Mouse (Mus musculus): ENCODE measurements around the gene Bdh2. TPM values are rescaled to one million over a fixed set of nuclear protein-coding genes. Genes with fewer than 3 reads are reported as not detected.

The Bdh2 gene
- total and polyA plus RNA-seq, 3 experiments, result 0.38 to 1.4 TPM; not detected in 1

GRCm38 (mm10) chr3:135328560-135328959 lies 47.5 kb downstream of the Bdh2 start:
- H3K27me3 ChIP-seq (ENCODE audit: insufficient read depth, low read length), result peaks cover 13% of the 10 kb centered on the region
- no peak for ATAC-seq (ENCODE audit: extremely low read depth, insufficient number of reproducible peaks, low FRiP score, poor library complexity, severe bottlenecking)

GRCm38 (mm10) chr3:135332691-135333090 lies 51.7 kb downstream of the Bdh2 start:
- Histone ChIP-seq H3K36me3 (replicated peaks) (no peaks in the 10 kb centered on the region), H3K4me3 (ENCODE audit: low read depth, low read length) (no peak overlapping the region), H3K4me1 (ENCODE audit: insufficient read depth, low read depth, low read length) (no peaks in the 10 kb centered on the region), H3K27me3 (ENCODE audit: insufficient read depth, low read length) (peaks cover 8% of the 10 kb centered on the region), H3K9me3 (replicated peaks) (no peaks in the 10 kb centered on the region)
- ATAC-seq (ENCODE audit: extremely low read depth, insufficient number of reproducible peaks, low FRiP score, poor library complexity, severe bottlenecking) (no peak), DNase-seq (ENCODE audit: low spot score) (no peak)
- TF ChIP-seq GATA1 (IDR thresholded peaks at IDR 0.05; ENCODE audit: borderline replicate concordance, low read length) (no peak), TAL1 (conservative IDR thresholded peaks at IDR 0.05; ENCODE audit: low read depth, low read length) (no peak), GATA2 (IDR thresholded peaks at IDR 0.05; ENCODE audit: borderline replicate concordance, low read depth, low read length) (no peak), CTCF (IDR thresholded peaks at IDR 0.05; ENCODE audit: low read depth, low read length) (no peak), POLR2AphosphoS5 (IDR thresholded peaks at IDR 0.05; ENCODE audit: insufficient replicate concordance, low read depth, low read length) (no peak)

More at GRCm38 (mm10) chr3:135328560-135328959, 47.5 kb downstream of the Bdh2 start:
- no peak for DNase-seq (ENCODE audit: low spot score)
- Histone ChIP-seq H3K4me3 (ENCODE audit: low read depth, low read length) (no peak overlapping the region), H3K36me3 (replicated peaks) (no peaks in the 10 kb centered on the region), H3K4me1 (ENCODE audit: insufficient read depth, low read depth, low read length) (no peaks in the 10 kb centered on the region), H3K9me3 (replicated peaks) (no peaks in the 10 kb centered on the region)
- TF ChIP-seq GATA1 (IDR thresholded peaks at IDR 0.05; ENCODE audit: borderline replicate concordance, low read length) (no peak), CTCF (IDR thresholded peaks at IDR 0.05; ENCODE audit: low read depth, low read length) (peak; percentile 45), POLR2AphosphoS5 (IDR thresholded peaks at IDR 0.05; ENCODE audit: insufficient replicate concordance, low read depth, low read length) (no peak), GATA2 (IDR thresholded peaks at IDR 0.05; ENCODE audit: borderline replicate concordance, low read depth, low read length) (no peak), TAL1 (conservative IDR thresholded peaks at IDR 0.05; ENCODE audit: low read depth, low read length) (no peak)

- ATAC-seq (ENCODE audit: extremely low read depth, insufficient number of reproducible peaks, low FRiP score, poor library complexity, severe bottlenecking) (no peak), DNase-seq (ENCODE audit: low spot score) (no peak)
- no peaks in the 10 kb centered on the region for H3K36me3 ChIP-seq (replicated peaks)
- no peak overlapping the region for H3K4me3 ChIP-seq (ENCODE audit: low read depth, low read length)
- TF ChIP-seq TAL1 (conservative IDR thresholded peaks at IDR 0.05; ENCODE audit: low read depth, low read length) (no peak), CTCF (IDR thresholded peaks at IDR 0.05; ENCODE audit: low read depth, low read length) (no peak), POLR2AphosphoS5 (IDR thresholded peaks at IDR 0.05; ENCODE audit: insufficient replicate concordance, low read depth, low read length) (no peak), GATA2 (IDR thresholded peaks at IDR 0.05; ENCODE audit: borderline replicate concordance, low read depth, low read length) (no peak), GATA1 (IDR thresholded peaks at IDR 0.05; ENCODE audit: borderline replicate concordance, low read length) (no peak)
- peaks cover 8% of the 10 kb centered on the region for H3K27me3 ChIP-seq (ENCODE audit: insufficient read depth, low read length)
- H3K9me3 ChIP-seq (replicated peaks), result no peaks in the 10 kb centered on the region
- no peaks in the 10 kb centered on the region for H3K4me1 ChIP-seq (ENCODE audit: insufficient read depth, low read depth, low read length)
Measured at GRCm38 (mm10) chr3:135333763-135334162, 52.7 kb downstream of the Bdh2 start.

- DNase-seq (ENCODE audit: low spot score) (no peak), ATAC-seq (ENCODE audit: extremely low read depth, insufficient number of reproducible peaks, low FRiP score, poor library complexity, severe bottlenecking) (no peak)
- Histone ChIP-seq H3K9me3 (replicated peaks) (no peaks in the 10 kb centered on the region), H3K36me3 (replicated peaks) (no peaks in the 10 kb centered on the region), H3K4me3 (ENCODE audit: low read depth, low read length) (no peak within 1 kb of the TSS; the same call in 1 of the 2 replicates), H3K27me3 (ENCODE audit: insufficient read depth, low read length) (no peaks in the 10 kb centered on the region), H3K4me1 (ENCODE audit: insufficient read depth, low read depth, low read length) (no peaks in the 10 kb centered on the region)
- no peak for TF ChIP-seq TAL1 (conservative IDR thresholded peaks at IDR 0.05; ENCODE audit: low read depth, low read length)
- TF ChIP-seq GATA2 (IDR thresholded peaks at IDR 0.05; ENCODE audit: borderline replicate concordance, low read depth, low read length), result no peak
- TF ChIP-seq POLR2AphosphoS5 (IDR thresholded peaks at IDR 0.05; ENCODE audit: insufficient replicate concordance, low read depth, low read length), result no peak
- no peak for TF ChIP-seq CTCF (IDR thresholded peaks at IDR 0.05; ENCODE audit: low read depth, low read length)
- no peak for TF ChIP-seq GATA1 (IDR thresholded peaks at IDR 0.05; ENCODE audit: borderline replicate concordance, low read length)
Measured at GRCm38 (mm10) chr3:135347739-135348264, 66.8 kb downstream of the Bdh2 start, which contains the start of gene Slc9b1. TSS of gene Slc9b1 (plus strand) at chr3:135348029.

GRCm38 (mm10) chr3:135349022-135349421 lies 68.0 kb downstream of the Bdh2 start:
- no peak for ATAC-seq (ENCODE audit: extremely low read depth, insufficient number of reproducible peaks, low FRiP score, poor library complexity, severe bottlenecking)
- Histone ChIP-seq H3K4me3 (ENCODE audit: low read depth, low read length) (no peak overlapping the region), H3K9me3 (replicated peaks) (no peaks in the 10 kb centered on the region), H3K27me3 (ENCODE audit: insufficient read depth, low read length) (peaks cover 5% of the 10 kb centered on the region; the same call in 1 of the 2 replicates), H3K36me3 (replicated peaks) (no peaks in the 10 kb centered on the region), H3K4me1 (ENCODE audit: insufficient read depth, low read depth, low read length) (no peaks in the 10 kb centered on the region)
- no peak for TF ChIP-seq GATA2 (IDR thresholded peaks at IDR 0.05; ENCODE audit: borderline replicate concordance, low read depth, low read length)
- TF ChIP-seq CTCF (IDR thresholded peaks at IDR 0.05; ENCODE audit: low read depth, low read length), result no peak
- TF ChIP-seq GATA1 (IDR thresholded peaks at IDR 0.05; ENCODE audit: borderline replicate concordance, low read length), result no peak
- DNase-seq (ENCODE audit: low spot score), result no peak

- TF ChIP-seq GATA1 (IDR thresholded peaks at IDR 0.05; ENCODE audit: borderline replicate concordance, low read length) (no peak), POLR2AphosphoS5 (IDR thresholded peaks at IDR 0.05; ENCODE audit: insufficient replicate concordance, low read depth, low read length) (no peak), TAL1 (conservative IDR thresholded peaks at IDR 0.05; ENCODE audit: low read depth, low read length) (no peak), GATA2 (IDR thresholded peaks at IDR 0.05; ENCODE audit: borderline replicate concordance, low read depth, low read length) (no peak), CTCF (IDR thresholded peaks at IDR 0.05; ENCODE audit: low read depth, low read length) (no peak)
- peaks cover 5% of the 10 kb centered on the region; the same call in 1 of the 2 replicates for H3K27me3 ChIP-seq (ENCODE audit: insufficient read depth, low read length)
- no peaks in the 10 kb centered on the region for H3K9me3 ChIP-seq (replicated peaks)
- ATAC-seq (ENCODE audit: extremely low read depth, insufficient number of reproducible peaks, low FRiP score, poor library complexity, severe bottlenecking) (no peak), DNase-seq (ENCODE audit: low spot score) (no peak)
- H3K36me3 ChIP-seq (replicated peaks), result no peaks in the 10 kb centered on the region
- no peaks in the 10 kb centered on the region for H3K4me1 ChIP-seq (ENCODE audit: insufficient read depth, low read depth, low read length)
- H3K4me3 ChIP-seq (ENCODE audit: low read depth, low read length), result no peak overlapping the region
Measured at GRCm38 (mm10) chr3:135351857-135352256, 70.8 kb downstream of the Bdh2 start.

Other genes with a start within 250 kb of the Bdh2 start
- 171 and 183 TPM in 2 replicates for gene Cenpe, start 68.7 kb upstream of the Bdh2 start, total RNA-seq (2014; fragmentation: Nextera tagmentation)
- 57.6 and 58.3 TPM in 2 replicates for gene Cenpe, start 68.7 kb upstream of the Bdh2 start, total RNA-seq (2017)
- 3.0 and 3.6 TPM in 2 replicates for gene Cenpe, start 68.7 kb upstream of the Bdh2 start, polyA plus RNA-seq (2012)
- gene Slc9b2, start 26.5 kb downstream of the Bdh2 start, total RNA-seq (2014; fragmentation: Nextera tagmentation), result not detected in 2 replicates
- not detected in 2 replicates for gene Slc9b2, start 26.5 kb downstream of the Bdh2 start, total RNA-seq (2017)
- not detected in 2 replicates for gene Slc9b2, start 26.5 kb downstream of the Bdh2 start, polyA plus RNA-seq (2012)
- gene Slc9b1, start 66.8 kb downstream of the Bdh2 start, total RNA-seq (2014; fragmentation: Nextera tagmentation), result 1.9 and 7.4 TPM in 2 replicates
- gene Slc9b1, start 66.8 kb downstream of the Bdh2 start, total RNA-seq (2017), result 0.41 and 0.55 TPM in 2 replicates
- gene Slc9b1, start 66.8 kb downstream of the Bdh2 start, polyA plus RNA-seq (2012), result 0.12 and 0.13 TPM in 2 replicates
- 42.9 and 43.1 TPM in 2 replicates for gene Cisd2, start 142.7 kb downstream of the Bdh2 start, total RNA-seq (2014; fragmentation: Nextera tagmentation)
- 34.0 and 35.7 TPM in 2 replicates for gene Cisd2, start 142.7 kb downstream of the Bdh2 start, total RNA-seq (2017)
- 16.9 and 18.3 TPM in 2 replicates for gene Cisd2, start 142.7 kb downstream of the Bdh2 start, polyA plus RNA-seq (2012)
- gene Ube2d3, start 156.9 kb downstream of the Bdh2 start, total RNA-seq (2014; fragmentation: Nextera tagmentation), result 1,026 and 1,239 TPM in 2 replicates
- 547 and 623 TPM in 2 replicates for gene Ube2d3, start 156.9 kb downstream of the Bdh2 start, total RNA-seq (2017)
- gene Ube2d3, start 156.9 kb downstream of the Bdh2 start, polyA plus RNA-seq (2012), result 416 and 446 TPM in 2 replicates
- 19.6 and 30.3 TPM in 2 replicates for gene Manba, start 204.4 kb downstream of the Bdh2 start, total RNA-seq (2014; fragmentation: Nextera tagmentation)
- gene Manba, start 204.4 kb downstream of the Bdh2 start, total RNA-seq (2017), result 19.0 and 23.7 TPM in 2 replicates
- gene Manba, start 204.4 kb downstream of the Bdh2 start, polyA plus RNA-seq (2012), result 2.0 and 2.9 TPM in 2 replicates